Mouse (Mus musculus) lung, adult 18-20 months (tissue): Measurements from ENCODE around the gene Cd200r4.

Source experiments
- DNase-seq, 2 experiments: peaks; one replicate each; pipeline ENCODE4 v3.0.0; 2022; ENCODE audit warnings: mixed read lengths in 2 of 2

The Cd200r4 gene

DNA sequence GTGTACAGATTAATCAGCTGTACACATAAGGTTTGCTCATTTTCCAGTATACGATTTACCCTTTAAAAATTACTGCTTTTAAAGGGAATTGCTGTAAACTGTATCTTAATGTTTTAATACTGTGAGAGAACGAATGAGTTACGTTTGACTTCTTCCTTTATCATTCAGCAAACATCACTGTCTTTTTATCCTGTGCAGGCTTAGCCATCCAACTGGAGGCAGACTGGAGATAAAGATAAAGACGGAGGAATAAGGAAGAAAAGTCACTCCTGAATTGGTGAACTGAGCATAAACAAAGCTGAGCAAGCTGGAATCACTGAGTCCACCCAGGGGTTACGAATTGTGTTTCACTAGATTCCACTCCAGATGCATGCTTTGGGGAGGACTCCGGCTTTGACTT, 66.1 kb downstream of the Cd200r4 start:
- DNase-seq = no peak
